Mouse (Mus musculus): ENCODE measurements around the gene Ccna2. TPM values are rescaled to one million over a fixed set of nuclear protein-coding genes. Genes with fewer than 3 reads are reported as not detected.

Ccna2 gene
- polyA plus RNA-seq, 1 experiment: 106 TPM

DNA sequence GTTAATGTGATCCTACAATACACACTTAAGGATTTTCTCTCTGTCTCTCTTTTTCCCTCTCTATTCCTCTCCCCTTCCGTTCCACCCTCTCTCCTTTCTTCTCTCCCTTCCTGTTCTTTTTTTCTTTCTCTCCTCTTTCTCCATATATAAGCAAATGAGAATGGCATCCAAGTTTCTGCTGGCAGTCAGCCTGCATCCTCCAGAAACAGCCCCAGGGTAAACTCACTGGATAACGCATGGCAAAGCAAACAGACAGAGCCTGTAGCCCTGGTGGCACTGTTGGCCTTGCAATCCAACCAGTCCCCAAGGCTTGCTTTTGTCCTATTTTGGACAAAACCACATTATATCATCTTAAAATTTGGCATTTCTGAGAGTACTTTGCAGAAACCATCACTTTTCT is 40.7 kb downstream of the Ccna2 start:
- no peak for TF ChIP-seq POLR2A (IDR thresholded peaks at IDR 0.05; ENCODE audit: borderline replicate concordance, control insufficient read depth, low read depth, low read length)
- no peak for TF ChIP-seq CTCF (IDR thresholded peaks at IDR 0.05; ENCODE audit: control insufficient read depth, insufficient read depth, low read length)
- Histone ChIP-seq H3K27ac (ENCODE audit: control insufficient read depth, insufficient read depth, low read depth, low read length, poor library complexity) (no peak overlapping the region), H3K4me3 (replicated peaks; ENCODE audit: control insufficient read depth, low read depth, low read length) (no peak overlapping the region), H3K4me1 (ENCODE audit: control insufficient read depth, insufficient read depth, low read length) (no peaks in the 10 kb centered on the region; the same call in 1 of the 2 replicates)
- WGBS: 85% methylated on average over 2 of the region's 2 CpGs

DNA sequence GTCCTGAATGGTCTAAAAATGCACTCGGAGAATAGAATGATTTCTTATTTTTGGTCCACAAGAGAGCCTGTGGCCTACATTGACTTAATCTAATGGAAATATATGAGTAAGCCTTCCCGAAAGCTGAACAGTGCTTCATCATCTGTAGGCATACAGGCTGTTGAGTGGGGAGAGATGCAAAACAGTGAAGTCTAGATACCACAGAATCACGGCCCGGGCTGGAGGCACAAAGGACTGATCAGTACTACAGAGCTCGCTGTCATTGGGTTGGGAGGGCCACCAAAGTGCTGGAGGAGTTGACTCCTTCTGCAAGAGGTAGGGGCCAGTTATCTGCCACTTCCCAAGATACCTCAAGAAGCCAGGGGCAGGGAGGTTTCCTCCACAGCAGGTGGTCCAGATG is 41.2 kb downstream of the Ccna2 start:
- no peak overlapping the region for H3K27ac ChIP-seq (ENCODE audit: control insufficient read depth, insufficient read depth, low read depth, low read length, poor library complexity)
- no peaks in the 10 kb centered on the region; the same call in 1 of the 2 replicates for H3K4me1 ChIP-seq (ENCODE audit: control insufficient read depth, insufficient read depth, low read length)
- no peak for TF ChIP-seq CTCF (IDR thresholded peaks at IDR 0.05; ENCODE audit: control insufficient read depth, insufficient read depth, low read length)
- no peak for TF ChIP-seq POLR2A (IDR thresholded peaks at IDR 0.05; ENCODE audit: borderline replicate concordance, control insufficient read depth, low read depth, low read length)
- 84% methylated on average over 5 of the region's 5 CpGs for WGBS
- no peak overlapping the region for H3K4me3 ChIP-seq (replicated peaks; ENCODE audit: control insufficient read depth, low read depth, low read length)

DNA sequence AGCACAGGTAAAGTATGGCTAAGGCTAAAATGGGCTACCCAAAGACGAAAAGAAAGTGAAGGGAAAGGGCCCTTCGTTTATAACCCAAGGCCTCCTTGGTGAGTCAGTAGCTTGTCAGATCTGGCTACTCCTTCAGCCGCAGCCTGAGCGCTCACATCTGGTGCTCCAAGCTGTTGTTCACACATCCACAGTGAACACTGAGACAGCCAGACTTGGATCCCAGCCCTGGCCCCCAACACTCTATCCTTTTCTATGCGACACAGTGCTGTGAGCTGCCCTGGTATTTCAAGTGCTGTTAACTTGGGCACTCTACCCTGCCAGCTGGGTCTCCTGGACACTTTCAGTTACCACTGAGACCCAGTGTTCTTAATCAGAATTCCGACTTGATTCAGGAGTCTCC is 41.6 kb downstream of the Ccna2 start:
- 86% methylated on average over 6 of the region's 6 CpGs for WGBS
- Histone ChIP-seq H3K4me1 (ENCODE audit: control insufficient read depth, insufficient read depth, low read length) (no peaks in the 10 kb centered on the region; the same call in 1 of the 2 replicates), H3K27ac (ENCODE audit: control insufficient read depth, insufficient read depth, low read depth, low read length, poor library complexity) (no peak overlapping the region), H3K4me3 (replicated peaks; ENCODE audit: control insufficient read depth, low read depth, low read length) (no peak overlapping the region)
- no peak for TF ChIP-seq CTCF (IDR thresholded peaks at IDR 0.05; ENCODE audit: control insufficient read depth, insufficient read depth, low read length)
- no peak for TF ChIP-seq POLR2A (IDR thresholded peaks at IDR 0.05; ENCODE audit: borderline replicate concordance, control insufficient read depth, low read depth, low read length)

DNA sequence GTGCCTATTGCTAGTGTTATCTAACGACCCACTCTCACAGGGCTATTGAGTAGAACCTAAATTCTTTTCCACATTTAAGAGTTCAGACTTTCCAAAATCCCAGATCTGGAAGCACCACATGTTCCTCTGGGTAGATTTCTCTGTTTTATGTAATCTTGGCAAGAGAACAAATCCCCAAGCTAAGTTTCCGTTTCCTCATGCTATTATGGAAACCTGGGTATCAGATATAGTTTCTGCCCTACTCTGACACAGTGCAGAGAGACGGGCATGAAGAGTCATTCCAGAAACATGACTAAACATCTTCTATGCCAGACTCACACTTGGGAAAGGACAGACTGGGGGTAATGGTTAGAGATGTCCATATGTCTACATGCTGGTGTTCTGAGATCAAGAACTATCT is 47.5 kb downstream of the Ccna2 start:
- Histone ChIP-seq H3K4me3 (replicated peaks; ENCODE audit: control insufficient read depth, low read depth, low read length) (no peak overlapping the region), H3K4me1 (ENCODE audit: control insufficient read depth, insufficient read depth, low read length) (no peaks in the 10 kb centered on the region), H3K27ac (ENCODE audit: control insufficient read depth, insufficient read depth, low read depth, low read length, poor library complexity) (no peak overlapping the region)
- WGBS: 62% methylated on average over 3 of the region's 3 CpGs
- TF ChIP-seq POLR2A (IDR thresholded peaks at IDR 0.05; ENCODE audit: borderline replicate concordance, control insufficient read depth, low read depth, low read length) (no peak), CTCF (IDR thresholded peaks at IDR 0.05; ENCODE audit: control insufficient read depth, insufficient read depth, low read length) (no peak)

DNA sequence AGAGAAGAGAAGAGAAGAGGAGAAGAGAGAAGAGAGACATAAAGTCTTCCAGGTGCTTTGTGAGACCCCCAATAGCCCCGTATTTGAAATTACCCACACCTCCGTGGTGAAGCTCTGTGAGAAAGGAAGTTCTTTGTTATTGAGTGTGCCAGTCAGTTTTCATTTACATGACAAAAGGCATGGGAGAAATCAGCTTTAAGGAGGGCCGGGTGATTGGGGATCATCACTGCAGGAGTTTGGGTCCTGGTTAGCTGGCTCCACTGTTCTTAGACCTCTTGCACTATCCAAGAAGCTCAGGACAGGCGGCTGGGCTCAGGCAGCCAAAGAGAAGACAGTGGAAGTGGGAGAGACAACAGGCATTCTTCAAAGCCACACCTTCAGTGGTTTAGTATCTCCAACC is 49.8 kb downstream of the Ccna2 start:
- H3K4me1 ChIP-seq (ENCODE audit: control insufficient read depth, insufficient read depth, low read length): no peaks in the 10 kb centered on the region
- 30% methylated on average over 4 of the region's 4 CpGs for whole genome bisulfite sequencing
- H3K27ac ChIP-seq (ENCODE audit: control insufficient read depth, insufficient read depth, low read depth, low read length, poor library complexity): no peak overlapping the region
- no peak for TF ChIP-seq POLR2A (IDR thresholded peaks at IDR 0.05; ENCODE audit: borderline replicate concordance, control insufficient read depth, low read depth, low read length)
- no peak overlapping the region for H3K4me3 ChIP-seq (replicated peaks; ENCODE audit: control insufficient read depth, low read depth, low read length)

DNA sequence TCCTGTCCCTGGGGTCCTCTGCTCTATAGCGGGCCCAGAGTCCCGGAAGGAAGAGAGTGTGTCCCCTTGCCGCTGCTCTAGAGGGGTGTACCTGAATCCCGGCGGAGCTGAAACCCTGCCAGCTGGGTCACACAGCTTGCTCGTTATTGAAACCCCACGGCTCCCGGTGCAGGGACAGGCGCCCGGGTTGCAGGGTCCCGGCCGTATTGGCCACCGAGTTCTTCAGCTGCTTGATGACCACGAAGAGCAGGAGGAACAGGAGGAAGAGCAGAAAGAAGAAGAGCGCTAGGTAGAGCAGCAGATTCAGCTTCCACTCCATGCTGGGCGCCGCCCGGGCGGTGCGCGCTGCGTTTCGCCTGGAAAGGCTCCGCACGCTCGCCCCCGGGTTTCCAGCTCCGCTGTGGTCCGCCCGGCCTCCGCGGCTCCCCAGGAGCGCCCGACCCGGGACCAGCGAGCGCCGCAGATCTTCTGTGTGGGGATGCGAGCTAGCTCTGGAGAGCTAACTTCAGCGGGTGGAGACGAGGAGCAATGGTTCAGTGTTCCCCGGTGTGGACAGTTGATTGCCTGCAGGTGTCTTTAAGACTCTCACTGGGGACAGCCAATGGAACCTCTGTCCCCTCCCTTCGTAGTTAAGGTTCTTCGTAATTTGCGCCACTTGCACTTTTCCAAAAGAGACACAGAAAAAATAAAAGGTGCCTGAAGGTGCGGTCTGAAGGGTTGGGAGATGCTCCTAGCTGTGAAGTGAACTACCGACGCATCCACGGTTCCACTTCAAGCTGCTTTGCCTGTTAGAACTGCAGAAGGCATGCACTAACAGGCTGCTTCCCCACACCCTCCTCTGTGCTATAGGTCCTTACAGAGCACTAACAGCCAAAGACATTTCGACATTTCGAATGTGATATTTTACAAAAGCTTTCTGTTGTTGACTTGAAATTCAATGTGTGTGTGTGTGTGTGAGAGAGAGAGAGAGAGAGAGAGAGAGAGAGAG is 50.6 kb downstream of the Ccna2 start, which contains the start of gene Gm11549:
Gm11549 (minus strand) TSS at position 741 of the 988 bp plus-strand sequence.
- Histone ChIP-seq H3K4me3 (replicated peaks; ENCODE audit: control insufficient read depth, low read depth, low read length) (no peak within 1 kb of the TSS), H3K4me1 (ENCODE audit: control insufficient read depth, insufficient read depth, low read length) (no peaks in the 10 kb centered on the region), H3K27ac (ENCODE audit: control insufficient read depth, insufficient read depth, low read depth, low read length, poor library complexity) (no peak within 1 kb of the TSS)
- no peak for TF ChIP-seq POLR2A (IDR thresholded peaks at IDR 0.05; ENCODE audit: borderline replicate concordance, control insufficient read depth, low read depth, low read length)
- TF ChIP-seq CTCF (IDR thresholded peaks at IDR 0.05; ENCODE audit: control insufficient read depth, insufficient read depth, low read length): no peak
- 2% methylated on average over 51 of the region's 51 CpGs for WGBS

DNA sequence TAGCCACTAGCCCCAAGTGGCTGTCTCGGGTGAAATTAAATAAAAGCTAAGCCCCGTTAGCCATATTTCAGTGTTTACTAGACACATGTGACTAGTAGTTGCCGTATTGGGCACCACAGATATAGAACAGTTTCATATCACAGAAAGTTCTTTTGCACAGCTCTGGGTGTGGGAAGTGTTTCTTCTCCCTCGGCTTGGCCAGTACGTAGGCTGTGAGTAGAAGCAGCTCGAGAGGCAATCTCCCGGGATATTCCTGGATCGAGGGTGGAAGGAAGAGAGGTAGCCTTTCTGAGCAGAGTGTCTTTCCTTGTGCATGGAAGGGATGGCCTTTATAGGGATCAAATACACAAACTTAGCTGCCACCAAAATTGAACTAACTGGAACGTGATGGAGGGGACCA is 55.8 kb downstream of the Ccna2 start:
- 86% methylated on average over 9 of the region's 9 CpGs for WGBS
- TF ChIP-seq CTCF (IDR thresholded peaks at IDR 0.05; ENCODE audit: control insufficient read depth, insufficient read depth, low read length): no peak
- no peak for TF ChIP-seq POLR2A (IDR thresholded peaks at IDR 0.05; ENCODE audit: borderline replicate concordance, control insufficient read depth, low read depth, low read length)
- Histone ChIP-seq H3K4me1 (ENCODE audit: control insufficient read depth, insufficient read depth, low read length) (no peaks in the 10 kb centered on the region), H3K27ac (ENCODE audit: control insufficient read depth, insufficient read depth, low read depth, low read length, poor library complexity) (no peak overlapping the region), H3K4me3 (replicated peaks; ENCODE audit: control insufficient read depth, low read depth, low read length) (no peak overlapping the region)

Other genes with a start within 250 kb of the Ccna2 start
- gene Anxa5, start 96.3 kb downstream of the Ccna2 start, polyA plus RNA-seq (2011; ENCODE audit: insufficient read depth, insufficient read length, low replicate concordance, missing spikeins): 43.5 and 45.1 TPM in 2 replicates
- not detected in 2 replicates for gene 1810062G17Rik, start 96.2 kb downstream of the Ccna2 start, polyA plus RNA-seq (2011; ENCODE audit: insufficient read depth, insufficient read length, low replicate concordance, missing spikeins)
- gene Gm11549, start 50.3 kb downstream of the Ccna2 start, polyA plus RNA-seq (2011; ENCODE audit: insufficient read depth, insufficient read length, low replicate concordance, missing spikeins): not detected in 2 replicates
- gene Exosc9, start 19.5 kb downstream of the Ccna2 start, polyA plus RNA-seq (2011; ENCODE audit: insufficient read depth, insufficient read length, low replicate concordance, missing spikeins): 31.1 and 48.6 TPM in 2 replicates
- 1.7 and 1.9 TPM in 2 replicates for gene Bbs7, start 41.3 kb upstream of the Ccna2 start, polyA plus RNA-seq (2011; ENCODE audit: insufficient read depth, insufficient read length, low replicate concordance, missing spikeins)
- gene Trpc3, start 118.0 kb upstream of the Ccna2 start, polyA plus RNA-seq (2011; ENCODE audit: insufficient read depth, insufficient read length, low replicate concordance, missing spikeins): 4.1 TPM in 1 of 2 replicates, not detected in the other

All from bone marrow, adult 2 months (tissue).